Mouse (Mus musculus) lung, adult 2 months (tissue): ENCODE data around the gene Zfhx3.

Source experiments
- CTCF ChIP-seq: fragments of 200-500 bp; IDR thresholded peaks from 2 replicates; pipeline ENCODE4 v1.5.1; 2011; ENCODE audit warnings: mild to moderate bottlenecking, low read length, control low read depth; ENCODE audit not compliant: insufficient read depth
- POLR2A ChIP-seq: fragments of 200-500 bp; IDR thresholded peaks from 2 replicates; pipeline ENCODE4 v1.6.1; 2011; ENCODE audit warnings: low read depth, mild to moderate bottlenecking, control low read depth, low read length, borderline replicate concordance; ENCODE audit errors: extremely low read depth

GRCm38 (mm10) chr8:107974451-107974850, 32.0 kb downstream of the Zfhx3 start:
- TF ChIP-seq CTCF (no peak), POLR2A (no peak)
